Mouse (Mus musculus) lung, embryonic 14.5 days (tissue): ENCODE data around the gene Lmx1a. TPM values are rescaled to one million over a fixed set of nuclear protein-coding genes. Genes with fewer than 3 reads are reported as not detected.

Experiments used
- ATAC-seq: fragments of 200-750 bp; cut with Nextera tagmentation; 2 replicates; pipeline ENCODE4 v1.8.0; 2017; ENCODE audit warnings: mild to moderate bottlenecking, moderate TSS enrichment, moderate library complexity; ENCODE audit not compliant: insufficient read depth
- DNase-seq: peaks from one replicate; pipeline ENCODE4 v3.0.0-alpha.2; 2015
- H3K27ac ChIP-seq: fragments of 300-500 bp; sonication (generic); 2 replicates; pipeline ENCODE4 v1.5.1; 2014; ENCODE audit warnings: low read depth, mild to moderate bottlenecking, moderate library complexity
- H3K27me3 ChIP-seq: fragments of 300-500 bp; sonication (generic); 2 replicates; pipeline ENCODE4 v1.6.1; 2014; ENCODE audit warnings: low read length, control low read depth; ENCODE audit not compliant: insufficient read depth
- H3K36me3 ChIP-seq: fragments of 300-500 bp; sonication (generic); 2 replicates; pipeline ENCODE4 v1.6.1; 2014; ENCODE audit warnings: control low read depth; ENCODE audit not compliant: insufficient read depth
- H3K4me1 ChIP-seq: fragments of 300-500 bp; sonication (generic); 2 replicates; pipeline ENCODE4 v1.6.1; 2014; ENCODE audit warnings: antibody characterized with exemption, control low read depth; ENCODE audit not compliant: insufficient read depth
- H3K4me2 ChIP-seq: fragments of 300-500 bp; sonication (generic); 2 replicates; pipeline ENCODE4 v1.6.1; 2014; ENCODE audit warnings: mild to moderate bottlenecking
- H3K4me3 ChIP-seq: fragments of 300-500 bp; sonication (generic); 2 replicates; pipeline ENCODE4 v1.5.1; 2014; ENCODE audit warnings: low read depth, low read length
- H3K9ac ChIP-seq: fragments of 300-500 bp; sonication (generic); 2 replicates; pipeline ENCODE4 v1.6.1; 2014
- H3K9me3 ChIP-seq: fragments of 300-500 bp; sonication (generic); 2 replicates; pipeline ENCODE4 v1.6.1; 2016; ENCODE audit warnings: low read depth, low read length, control low read depth
- CTCF ChIP-seq: IDR thresholded peaks from 2 replicates; pipeline ENCODE4 v1.5.1; 2016; ENCODE audit warnings: antibody characterized with exemption, low read depth
- WGBS: fragments of 180-500 bp; shearing (Covaris S2); extraction: QIAGEN DNeasy Blood & Tissue Kit; methylation state at CpG from one replicate; pipeline ENCODE4 v1.1.7; 2014; 5-methylcytosine and 5-hydroxymethylcytosine counted together
- polyA plus RNA-seq: library from polyadenylated mRNA; unstranded; fragments of >200 nt; fragmentation: Nextera tagmentation; extraction: Ambion mirVana; gene quantifications from 2 replicates; pipeline ENCODE4 v1.2.1, GENCODE M21; 2014

The Lmx1a gene
- polyA plus RNA-seq, 1 experiment from 2014 or later: not detected

DNA sequence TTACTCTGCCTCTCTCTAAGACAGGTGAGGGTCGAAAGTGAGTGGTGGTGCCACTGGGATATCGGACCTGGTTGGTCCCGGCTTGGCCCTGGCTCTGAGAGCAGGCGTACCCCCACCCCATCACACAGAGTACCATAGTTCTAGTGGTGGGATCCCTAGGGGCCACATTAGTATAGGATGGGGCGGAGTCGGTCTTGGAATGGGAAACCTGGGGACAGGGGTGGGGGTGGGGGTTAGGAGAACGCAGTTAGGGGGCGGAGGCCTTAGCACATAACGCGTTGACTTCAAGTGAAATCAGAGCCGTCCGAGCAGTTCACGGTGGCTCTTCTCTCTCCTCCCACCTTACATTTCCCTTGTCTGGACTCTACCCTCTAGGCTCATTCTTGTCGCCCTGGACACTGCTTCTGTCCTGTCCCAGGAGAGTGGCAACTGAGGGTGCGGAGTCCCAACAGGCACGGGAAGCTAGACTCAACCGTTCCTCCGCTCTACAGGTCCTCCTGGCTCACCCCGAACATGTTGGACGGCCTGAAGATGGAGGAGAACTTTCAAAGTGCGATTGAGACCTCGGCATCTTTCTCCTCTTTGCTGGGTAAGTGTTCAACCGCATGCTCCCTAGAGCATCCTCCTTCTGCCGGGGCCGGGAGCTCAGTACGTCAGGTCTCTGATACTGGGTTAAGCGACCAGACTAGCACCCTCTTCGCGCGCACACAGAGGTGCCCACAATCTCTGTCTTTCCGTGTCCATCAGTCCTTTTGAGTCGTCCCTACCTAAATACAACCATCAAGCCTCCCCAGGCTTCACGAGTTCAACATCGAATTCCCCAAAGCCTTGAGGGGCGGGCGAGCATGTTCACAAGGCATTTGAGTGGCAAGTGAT lies 463 bp downstream of the Lmx1a start:
- peak overlapping the region; percentile 46 for H3K4me3 ChIP-seq
- DNase-seq: peak; percentile 5
- 0 out of 2 replicates have a peak overlapping the region, but pooled peaks have one; percentile 34 for H3K9ac ChIP-seq
- ATAC-seq: peak; percentile 61
- TF ChIP-seq CTCF: no peak
- 0 out of 2 replicates have a peak, but pooled peaks cover 4% of the 10 kb centered on the region for H3K4me1 ChIP-seq
- H3K27ac ChIP-seq: no peak overlapping the region
- H3K36me3 ChIP-seq: no peaks in the 10 kb centered on the region
- under 1% methylated on average over 36 of the region's 36 CpGs for WGBS
- H3K9me3 ChIP-seq: no peaks in the 10 kb centered on the region
- H3K4me2 ChIP-seq: peak overlapping the region; percentile 75
- H3K27me3 ChIP-seq: peaks cover 86% of the 10 kb centered on the region

- ATAC-seq (no peak), DNase-seq (peak; percentile 7)
- TF ChIP-seq CTCF: no peak
- H3K4me1 ChIP-seq: 0 out of 2 replicates have a peak, but pooled peaks cover 4% of the 10 kb centered on the region
- H3K36me3 ChIP-seq: no peaks in the 10 kb centered on the region
- H3K4me3 ChIP-seq: no peak overlapping the region
- no peak overlapping the region for H3K27ac ChIP-seq
- H3K4me2 ChIP-seq: no peak overlapping the region
- WGBS: under 1% methylated on average over 17 of the region's 17 CpGs
- H3K9ac ChIP-seq: no peak overlapping the region
- no peaks in the 10 kb centered on the region for H3K9me3 ChIP-seq
- peaks cover 93% of the 10 kb centered on the region for H3K27me3 ChIP-seq
These were observed 1.2 kb downstream of the Lmx1a start for GRCm38 (mm10) chr1:167690138-167690710.

- Histone ChIP-seq H3K36me3 (no peaks in the 10 kb centered on the region), H3K9ac (no peak overlapping the region), H3K27ac (no peak overlapping the region), H3K4me2 (no peak overlapping the region), H3K9me3 (no peaks in the 10 kb centered on the region), H3K4me1 (0 out of 2 replicates have a peak, but pooled peaks cover 4% of the 10 kb centered on the region), H3K27me3 (peaks cover 96% of the 10 kb centered on the region), H3K4me3 (no peak overlapping the region)
- 5% methylated on average over 21 of the region's 21 CpGs for WGBS
- DNase-seq (peak; percentile 21), ATAC-seq (no peak)
- TF ChIP-seq CTCF: no peak
These were observed 1.9 kb downstream of the Lmx1a start for GRCm38 (mm10) chr1:167690716-167691550.

DNA sequence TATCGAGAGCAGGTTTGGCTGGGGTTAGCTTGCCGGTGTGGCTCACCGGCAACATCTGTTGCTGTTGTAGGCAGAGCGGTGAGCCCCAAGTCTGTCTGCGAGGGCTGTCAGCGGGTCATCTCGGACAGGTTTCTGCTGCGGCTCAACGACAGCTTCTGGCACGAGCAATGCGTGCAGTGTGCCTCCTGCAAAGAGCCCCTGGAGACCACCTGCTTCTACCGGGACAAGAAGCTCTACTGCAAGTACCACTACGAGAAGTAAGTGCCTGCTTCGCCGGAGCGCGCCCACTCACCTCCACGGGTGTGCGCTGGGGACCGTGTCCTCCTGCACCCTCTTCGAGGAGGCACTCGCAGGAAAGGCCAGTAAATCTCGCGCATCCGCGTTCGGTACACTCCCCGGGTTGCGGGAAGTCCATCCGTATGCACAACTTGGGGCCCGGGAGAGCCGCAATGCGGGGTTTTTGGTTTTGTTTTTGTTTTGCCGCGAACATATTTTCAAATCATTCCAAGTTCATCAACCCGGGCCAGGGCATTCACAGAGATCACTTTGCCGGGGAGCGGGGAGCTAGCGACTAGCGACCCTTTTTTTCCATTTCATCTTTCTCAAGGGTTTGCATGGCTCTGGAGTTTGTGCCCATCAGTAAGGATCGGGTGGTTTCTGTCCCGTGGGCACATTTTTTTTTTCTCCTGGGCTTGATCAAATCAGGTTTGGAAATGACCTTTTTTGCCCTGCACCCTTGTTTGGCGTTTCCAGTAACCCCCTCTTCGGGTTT lies 3.1 kb downstream of the Lmx1a start:
- 1% methylated on average over 44 of the region's 44 CpGs for WGBS
- H3K4me1 ChIP-seq: 0 out of 2 replicates have a peak, but pooled peaks cover 4% of the 10 kb centered on the region
- no peaks in the 10 kb centered on the region for H3K36me3 ChIP-seq
- TF ChIP-seq CTCF: no peak
- H3K9ac ChIP-seq: no peak overlapping the region
- H3K27me3 ChIP-seq: peaks cover 98% of the 10 kb centered on the region
- peak overlapping the region; percentile 6; the same call in 1 of the 2 replicates for H3K4me3 ChIP-seq
- no peak overlapping the region for H3K27ac ChIP-seq
- peak; percentile 19 for DNase-seq
- no peak for ATAC-seq
- H3K9me3 ChIP-seq: no peaks in the 10 kb centered on the region
- peak overlapping the region; percentile 36; the same call in 1 of the 2 replicates for H3K4me2 ChIP-seq

DNA sequence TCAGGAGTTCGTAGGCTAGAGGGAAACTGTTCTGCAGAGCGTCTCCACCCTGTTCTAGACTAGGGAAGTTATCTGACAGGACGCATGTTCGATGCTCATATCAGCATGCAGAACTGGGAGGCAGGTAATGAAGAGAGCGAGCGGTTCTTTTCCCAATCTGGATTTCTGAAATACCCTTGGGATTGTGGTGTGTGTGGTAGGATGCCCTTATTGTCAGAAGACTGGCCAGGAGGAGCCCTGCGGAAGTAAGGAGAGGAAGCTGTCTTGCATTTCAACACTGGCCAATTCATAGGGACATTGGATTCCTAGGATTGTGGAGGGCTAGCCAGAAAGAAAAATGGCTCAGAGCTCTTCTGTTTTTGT lies 3.6 kb downstream of the Lmx1a start:
- WGBS: 2% methylated on average over 7 of the region's 7 CpGs
- no peak for ATAC-seq

DNA sequence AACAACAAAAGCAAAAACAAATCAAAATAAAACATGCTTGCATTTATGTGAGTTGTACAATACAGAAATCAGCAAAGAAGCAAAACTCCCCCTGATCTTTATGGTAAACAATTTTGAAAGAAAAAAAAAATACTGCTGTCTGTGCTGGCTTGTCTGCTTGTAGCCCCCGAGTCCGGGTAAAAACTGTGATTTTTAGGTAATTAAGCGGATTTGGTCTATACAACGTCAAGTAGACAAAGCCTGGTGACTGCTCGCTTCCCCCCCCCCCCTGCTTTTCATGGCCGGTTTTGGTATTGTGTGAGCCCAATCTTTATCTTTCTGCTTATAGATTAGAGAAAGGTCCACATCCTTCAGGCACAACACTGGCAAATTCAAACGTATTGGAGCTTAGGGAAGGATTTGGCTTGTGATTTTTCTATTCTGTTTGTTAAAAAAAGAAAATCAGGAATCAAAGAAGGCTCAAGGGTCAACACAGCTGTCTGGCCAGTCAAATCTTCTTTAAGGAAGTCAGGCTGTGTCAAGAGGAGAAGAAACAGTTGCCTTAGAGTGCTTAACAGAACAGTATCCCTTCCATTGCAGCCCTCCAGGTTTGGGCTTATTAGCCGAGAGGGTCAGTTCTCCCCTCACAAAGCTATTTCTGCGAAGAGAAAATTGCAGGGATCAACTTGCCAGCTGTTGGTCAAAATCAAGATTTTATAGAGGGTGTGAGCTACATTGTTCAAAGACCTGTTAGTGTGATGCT lies 4.6 kb downstream of the Lmx1a start:
- Histone ChIP-seq H3K9me3 (no peaks in the 10 kb centered on the region), H3K4me2 (no peak overlapping the region), H3K9ac (no peak overlapping the region), H3K4me3 (no peak overlapping the region), H3K27me3 (peaks cover 91% of the 10 kb centered on the region), H3K36me3 (no peaks in the 10 kb centered on the region), H3K27ac (no peak overlapping the region), H3K4me1 (0 out of 2 replicates have a peak, but pooled peaks cover 4% of the 10 kb centered on the region)
- 4% methylated on average over 9 of the region's 9 CpGs for WGBS
- ATAC-seq (no peak), DNase-seq (no peak)
- TF ChIP-seq CTCF: no peak

More for the DNA sequence above, 3.6 kb downstream of the Lmx1a start:
- Histone ChIP-seq H3K4me1 (0 out of 2 replicates have a peak, but pooled peaks cover 4% of the 10 kb centered on the region), H3K9me3 (no peaks in the 10 kb centered on the region), H3K27ac (no peak overlapping the region), H3K27me3 (peaks cover 93% of the 10 kb centered on the region), H3K9ac (no peak overlapping the region), H3K36me3 (no peaks in the 10 kb centered on the region), H3K4me2 (no peak overlapping the region), H3K4me3 (no peak overlapping the region)
- peak; percentile 6 for DNase-seq
- TF ChIP-seq CTCF: no peak
